Mouse (Mus musculus) spleen, postnatal 36 days (tissue): Measurements from ENCODE around the gene Hpdl.
A peak's percentile ranks its signal among the peaks of the same experiment; 100 is the strongest.

Source experiments
- DNase-seq, 2 experiments: peaks; one replicate each; pipeline ENCODE4 v3.0.0; 2022; ENCODE audit warnings: low spot score in 2 of 2, mixed read lengths in 1 of 2

The Hpdl gene

DNA sequence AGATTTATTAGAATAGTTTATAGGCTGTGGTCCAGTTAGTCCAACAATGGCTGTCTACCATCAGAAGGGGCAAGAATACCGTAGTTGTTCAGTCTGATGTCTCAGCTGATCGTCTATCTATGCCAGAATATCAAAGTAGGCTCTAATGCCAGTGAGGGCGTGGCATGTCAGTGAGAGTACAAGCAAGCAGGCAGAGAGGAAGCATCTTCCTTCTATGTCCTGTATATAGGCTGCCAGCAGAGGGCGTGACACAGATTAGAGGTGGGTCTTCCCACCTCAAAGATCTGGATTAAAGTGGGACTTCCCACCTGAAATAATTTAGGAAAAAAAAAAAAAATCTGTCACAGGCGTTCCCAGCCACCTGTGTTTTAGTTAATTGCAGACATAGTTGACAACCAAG, 21.6 kb downstream of the Hpdl start:
- peak in 1 of 2 experiments; percentile 18 for DNase-seq

DNA sequence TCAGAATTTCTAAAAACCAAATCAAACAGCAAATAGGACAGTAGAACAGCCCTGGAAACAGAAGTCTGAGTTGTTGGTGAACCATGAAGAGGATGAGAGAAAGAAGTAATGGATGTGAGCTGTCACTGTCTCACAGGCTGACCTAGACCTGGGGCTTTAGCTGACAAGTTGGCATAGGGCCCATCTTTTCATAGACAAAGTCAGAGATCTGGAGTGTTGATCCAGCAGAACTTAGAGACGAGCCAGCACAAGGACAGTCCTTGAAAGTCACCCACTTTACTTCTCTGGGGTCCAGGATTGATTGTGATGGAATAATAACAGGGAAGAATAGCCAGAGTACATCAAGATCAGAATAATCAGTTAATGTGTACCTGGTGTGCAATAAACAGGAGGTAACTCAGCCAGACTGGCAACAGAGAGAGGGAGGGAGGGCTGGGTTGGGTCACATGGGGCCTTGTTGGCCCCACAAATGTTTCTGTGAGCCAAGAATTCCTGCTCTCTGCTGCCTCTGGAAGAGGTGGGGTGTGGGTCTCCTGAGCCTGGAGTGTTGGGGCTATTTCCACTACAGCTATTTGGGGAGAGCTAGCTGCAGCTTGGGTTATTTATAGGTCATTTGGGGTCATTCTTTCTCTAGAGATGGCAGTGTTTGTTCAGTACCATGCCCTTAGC, 24.9 kb downstream of the Hpdl start:
- DNase-seq = no peak

DNA sequence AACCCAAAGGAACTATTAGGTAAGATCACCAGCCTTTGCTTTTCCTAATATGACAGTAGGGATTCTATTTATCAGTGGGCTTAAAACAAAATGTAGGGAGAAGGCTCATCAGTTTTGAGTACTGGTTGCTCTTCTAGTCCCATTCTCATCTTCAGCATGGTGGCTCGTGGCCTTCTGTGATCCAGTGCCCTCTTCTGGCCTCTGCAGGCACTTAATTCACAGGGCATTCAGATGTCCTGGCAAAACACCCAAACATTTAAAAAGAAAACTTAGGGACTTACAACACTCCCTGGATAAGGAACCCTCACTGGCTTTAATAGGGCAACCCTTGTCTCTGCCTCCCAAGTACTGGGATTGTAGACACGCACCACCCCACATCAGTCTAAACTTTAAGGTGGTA, 27.2 kb downstream of the Hpdl start:
- DNase-seq = no peak

DNA sequence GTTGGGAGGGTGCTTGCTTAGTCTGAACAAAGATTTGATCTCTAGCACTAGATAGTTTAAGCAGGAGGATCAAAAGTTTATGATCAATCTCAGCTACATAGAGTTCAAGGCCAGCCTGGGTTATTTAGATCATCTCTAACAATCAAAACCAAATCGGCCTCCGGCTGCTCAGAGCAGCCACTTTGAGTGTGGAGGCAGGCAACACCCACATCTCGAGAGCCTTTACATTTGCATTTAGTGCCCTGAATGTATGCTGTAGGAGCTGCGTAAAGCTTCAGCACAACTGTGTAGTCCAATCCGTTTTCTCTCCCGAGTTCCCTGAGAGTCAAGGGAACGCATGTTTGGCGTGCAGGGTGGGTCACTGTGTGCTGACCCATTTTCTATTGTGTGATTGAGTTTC, 29.1 kb downstream of the Hpdl start:
- DNase-seq = no peak

DNA sequence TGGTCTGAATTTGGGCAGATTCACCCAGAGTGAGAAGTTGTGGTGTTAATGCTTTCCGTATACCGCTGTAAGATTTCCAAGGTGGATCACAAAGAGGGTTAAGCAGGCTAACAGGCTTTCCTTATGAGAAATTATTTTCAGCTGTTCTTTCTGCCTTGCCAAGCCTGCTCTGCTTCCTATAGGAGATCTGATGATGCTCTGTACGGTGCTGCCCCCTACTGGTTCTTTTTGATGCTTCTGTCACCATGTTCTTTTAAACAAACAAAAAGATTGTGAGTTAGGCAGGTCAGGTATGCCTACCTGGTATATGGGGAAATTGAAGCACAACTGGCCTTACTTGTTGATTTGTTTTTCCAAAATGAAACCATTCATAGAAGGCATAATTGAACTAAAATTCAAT, 32.6 kb downstream of the Hpdl start:
- DNase-seq = peak; percentile 73 to 82

DNA sequence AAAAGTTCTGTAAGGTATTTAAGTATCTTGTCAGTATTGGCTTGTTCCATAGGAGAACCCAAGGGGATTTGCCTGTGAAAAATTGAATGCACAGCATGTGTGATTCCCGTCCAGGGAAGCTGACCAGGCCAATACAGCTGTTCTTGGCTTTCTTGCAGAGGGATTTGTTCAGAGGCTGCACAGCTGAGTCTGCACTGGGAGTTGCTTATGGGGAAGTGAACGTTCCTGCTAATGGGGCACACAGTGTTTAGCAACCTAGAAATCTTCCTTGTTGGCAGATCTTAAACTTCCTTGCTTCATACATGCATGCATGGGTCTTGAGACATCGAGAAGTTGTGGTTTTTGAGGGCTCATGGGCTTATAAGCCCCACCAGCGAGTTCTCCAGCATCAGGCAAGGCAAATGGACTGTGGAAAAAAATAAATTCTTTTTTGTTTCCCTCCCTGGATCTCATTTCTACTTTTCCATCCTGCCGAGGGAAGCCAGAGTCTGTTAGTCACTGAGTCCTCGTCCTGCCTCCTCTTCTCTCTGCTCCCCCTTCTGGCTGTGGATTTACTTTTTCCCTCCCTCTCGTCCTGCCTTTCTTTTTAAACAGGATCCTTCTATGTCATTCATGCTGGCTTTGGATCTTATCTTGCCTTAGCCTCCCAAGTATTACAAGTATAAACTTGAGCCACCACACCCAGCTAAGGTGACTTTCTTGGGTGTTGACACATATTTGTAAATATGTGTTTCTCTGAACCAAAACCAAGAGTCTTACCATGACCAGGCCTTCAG, 33.3 kb downstream of the Hpdl start:
- peak in 1 of 2 experiments; percentile 35 for DNase-seq

DNA sequence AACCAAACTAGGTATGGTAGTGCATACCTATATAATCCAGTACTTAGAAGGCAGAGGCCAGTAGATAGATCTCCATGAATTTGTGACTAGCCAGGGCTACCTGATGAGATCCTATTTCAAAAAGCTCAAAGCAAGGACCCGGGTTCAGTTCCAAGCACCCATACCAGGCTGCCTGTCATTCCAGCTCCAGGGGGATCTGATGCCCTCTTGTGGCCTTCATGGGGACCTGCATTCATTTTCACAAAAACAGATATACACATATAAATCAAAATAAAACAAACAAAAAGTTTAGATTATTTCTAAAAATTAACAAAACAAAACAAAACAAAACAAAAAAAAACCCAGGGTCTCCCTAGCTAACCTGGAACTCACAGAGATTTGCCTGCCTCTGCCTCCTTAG, 34.9 kb downstream of the Hpdl start:
- no peak for DNase-seq

DNA sequence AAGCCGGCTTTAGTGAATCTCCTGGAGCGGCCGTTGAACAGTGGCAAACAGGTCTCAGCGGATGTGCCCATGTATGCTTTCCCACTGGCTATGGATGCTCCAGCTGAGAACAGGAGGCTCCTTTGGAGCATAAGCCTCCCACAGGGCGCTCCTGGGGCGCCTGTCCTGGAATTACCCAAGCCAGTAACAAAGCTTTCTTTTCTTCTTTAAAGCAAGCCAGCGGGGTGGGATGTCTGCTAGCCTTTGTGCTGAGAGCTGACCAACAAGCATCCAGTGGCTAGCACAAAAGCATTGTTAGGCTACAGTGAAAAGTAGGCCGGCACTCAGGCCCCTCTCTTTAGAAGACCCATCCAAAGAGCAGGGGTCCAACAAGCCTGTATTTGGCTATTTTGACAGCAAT, 39.3 kb downstream of the Hpdl start:
- DNase-seq = no peak

DNA sequence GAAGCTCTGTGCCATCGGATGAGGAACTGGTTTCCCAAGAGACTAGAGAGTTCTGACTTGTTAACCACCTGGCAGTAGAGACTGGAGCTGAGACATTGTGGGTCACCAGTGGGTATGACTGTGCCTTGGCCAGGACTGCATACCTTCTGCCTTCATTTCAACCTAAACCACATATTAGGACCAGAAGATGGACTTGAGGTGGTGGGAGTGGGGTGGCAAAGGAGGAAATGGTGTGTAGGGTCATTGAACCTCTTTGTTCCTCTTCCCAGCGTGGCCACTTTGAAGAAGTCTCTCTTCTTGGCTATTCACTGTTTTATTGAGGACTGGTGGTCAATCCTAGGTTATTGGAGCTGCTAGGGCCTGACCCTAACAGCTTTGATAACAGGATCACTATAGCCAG, 40.1 kb downstream of the Hpdl start:
- DNase-seq = no peak

DNA sequence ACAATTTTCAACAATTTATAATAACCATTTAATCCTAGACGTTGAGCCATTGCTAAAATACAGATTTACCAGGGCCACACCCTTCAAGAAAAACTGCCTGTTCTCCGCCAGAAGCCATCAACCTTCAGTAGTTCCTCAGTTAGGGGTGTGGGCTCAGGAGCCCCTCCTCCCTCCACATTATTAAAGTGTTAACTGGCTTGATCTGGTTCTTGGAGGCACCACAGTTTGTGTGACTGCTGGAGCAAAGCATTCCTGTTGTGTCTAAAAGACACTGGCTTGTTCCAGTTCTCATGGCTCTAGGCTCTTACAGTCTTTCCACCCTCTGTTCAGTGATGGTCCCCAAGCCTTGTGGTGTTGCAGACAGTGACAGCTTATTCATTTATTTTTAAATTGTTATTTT, 41.0 kb downstream of the Hpdl start:
- no peak for DNase-seq

DNA sequence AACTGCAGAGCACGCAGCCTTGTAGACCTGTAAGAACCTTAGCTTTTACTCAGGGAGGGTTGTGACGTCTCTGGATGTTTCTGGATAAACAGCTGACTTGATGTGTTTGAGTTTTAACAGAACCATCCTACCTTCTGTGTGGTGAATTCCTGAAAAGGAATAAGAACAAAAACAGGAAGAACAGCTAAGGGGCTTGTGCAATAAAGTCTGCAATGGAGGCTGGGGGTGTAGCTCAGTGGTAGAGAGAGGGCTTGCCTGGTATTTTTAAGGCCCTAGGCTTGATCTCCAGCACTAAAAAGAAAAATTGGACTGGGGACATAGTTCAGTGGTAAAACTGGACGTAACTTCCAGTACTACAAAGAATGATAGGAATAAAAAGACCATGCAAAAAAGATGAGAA, 44.4 kb downstream of the Hpdl start:
- no peak for DNase-seq

DNA sequence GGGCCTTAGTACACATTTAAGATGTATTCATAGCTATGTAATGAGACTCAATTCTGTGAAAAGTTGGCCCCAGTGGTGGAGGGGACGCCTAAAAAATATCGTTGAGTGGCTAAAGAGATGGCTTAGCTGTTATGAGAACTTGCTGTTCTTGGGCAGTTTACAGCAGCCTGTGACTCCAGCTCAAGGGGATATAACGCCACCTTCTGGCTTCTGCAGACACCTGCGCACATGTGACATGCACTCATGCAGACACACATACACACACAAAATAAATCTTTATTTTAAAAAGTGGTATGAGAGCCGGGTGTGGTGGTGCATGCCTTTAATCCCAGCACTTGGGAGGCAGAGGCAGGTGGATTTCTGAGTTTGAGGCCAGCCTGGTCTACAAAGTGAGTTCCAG, 45.1 kb downstream of the Hpdl start:
- no peak for DNase-seq
